Comparison of ENCODE assay signal across 8 mouse cellular contexts in genomic region chr15:27808596-27809276, GRCm38 (mm10).
DNase-seq lines count a peak whose midpoint lies in the region; ATAC-seq lines count a peak whose summit lies in the region.

No protein-coding gene starts in this region.

- H3K4me3 ChIP-seq in hindbrain, embryonic 12.5 days: no peak overlapping the region
- H3K4me3 ChIP-seq in limb, embryonic 11.5 days (ENCODE audit: low read depth, low read length): no peak overlapping the region
- no peak overlapping the region for H3K4me3 ChIP-seq in stomach, embryonic 15.5 days (replicated peaks)

- H3K9me3 ChIP-seq in hindbrain, embryonic 12.5 days (replicated peaks): no peaks in the 10 kb centered on the region
- no peaks in the 10 kb centered on the region for H3K9me3 ChIP-seq in limb, embryonic 11.5 days (ENCODE audit: control insufficient read depth, low read length)
- no peaks in the 10 kb centered on the region for H3K9me3 ChIP-seq in stomach, embryonic 15.5 days

- no peaks in the 10 kb centered on the region for H3K27me3 ChIP-seq in hindbrain, embryonic 12.5 days
- H3K27me3 ChIP-seq in limb, embryonic 11.5 days (ENCODE audit: control insufficient read depth, insufficient read depth, low read length): no peaks in the 10 kb centered on the region
- no peaks in the 10 kb centered on the region for H3K27me3 ChIP-seq in stomach, embryonic 15.5 days (replicated peaks)

- WGBS in hindbrain, embryonic 12.5 days: 53% methylated on average over 5 of the region's 5 CpGs
- 29% methylated on average over 5 of the region's 5 CpGs for WGBS in limb, embryonic 11.5 days
- WGBS in stomach, embryonic 15.5 days: 36% methylated on average over 5 of the region's 5 CpGs

- H3K4me2 ChIP-seq in hindbrain, embryonic 12.5 days (replicated peaks): no peak overlapping the region
- H3K4me2 ChIP-seq in limb, embryonic 11.5 days (ENCODE audit: low read depth, severe bottlenecking): no peak overlapping the region
- no peak overlapping the region for H3K4me2 ChIP-seq in stomach, embryonic 15.5 days

- no peak for DNase-seq in frontal cortex, postnatal 36 days (ENCODE audit: low spot score in 2 of 2)
- DNase-seq in urinary bladder, postnatal 14 days (ENCODE audit: low spot score): peak; percentile 53
- no peak for DNase-seq in urinary bladder, adult 18-20 months (ENCODE audit: low spot score in 2 of 2)
- DNase-seq in limb, embryonic 11.5 days (ENCODE audit: low spot score): peak; percentile 75
- DNase-seq in T-cell, adult 2 months (ENCODE audit: low spot score): no peak

- peaks cover 44% of the 10 kb centered on the region for H3K36me3 ChIP-seq in hindbrain, embryonic 12.5 days
- H3K36me3 ChIP-seq in limb, embryonic 11.5 days (ENCODE audit: control insufficient read depth, insufficient read depth, low read length): no peaks in the 10 kb centered on the region; the same call in 1 of the 2 replicates
- peaks cover 19% of the 10 kb centered on the region; the same call in 1 of the 2 replicates for H3K36me3 ChIP-seq in stomach, embryonic 15.5 days

- H3K9ac ChIP-seq in hindbrain, embryonic 12.5 days: no peak overlapping the region
- H3K9ac ChIP-seq in limb, embryonic 11.5 days (ENCODE audit: low read length): no peak overlapping the region
- H3K9ac ChIP-seq in stomach, embryonic 15.5 days: no peak overlapping the region

- H3K4me1 ChIP-seq in hindbrain, embryonic 12.5 days: peaks cover 25% of the 10 kb centered on the region
- H3K4me1 ChIP-seq in limb, embryonic 11.5 days (ENCODE audit: control insufficient read depth, insufficient read depth, low read length): peaks cover 53% of the 10 kb centered on the region
- H3K4me1 ChIP-seq in stomach, embryonic 15.5 days: peaks cover 36% of the 10 kb centered on the region

- ATAC-seq in frontal cortex, adult (ENCODE audit: low TSS enrichment): peak; percentile 50
- no peak for ATAC-seq in hindbrain, embryonic 12.5 days (ENCODE audit: low FRiP score)
- no peak for ATAC-seq in limb, embryonic 11.5 days (ENCODE audit: insufficient number of reproducible peaks, low FRiP score, low TSS enrichment, low read depth)
- ATAC-seq in stomach, embryonic 15.5 days (ENCODE audit: insufficient read depth, low FRiP score, low read depth): peak; percentile 63

- H3K27ac ChIP-seq in hindbrain, embryonic 12.5 days: peak overlapping the region; percentile 56
- H3K27ac ChIP-seq in limb, embryonic 11.5 days (replicated peaks; ENCODE audit: low read depth, low read length): peak overlapping the region; percentile 76
- peak overlapping the region; percentile 74 for H3K27ac ChIP-seq in stomach, embryonic 15.5 days

Comparison
In these comparisons a context has a peak if more than half of its experiments do, and no peak if none do; other contexts are left out.
1. DNase-seq: peak in urinary bladder, postnatal 14 days (single experiment) and limb, embryonic 11.5 days (single experiment); none in frontal cortex, postnatal 36 days (0 of 2), urinary bladder, adult 18-20 months (0 of 2) and T-cell, adult 2 months (single experiment).
2. ATAC-seq: peak in frontal cortex, adult (single experiment) and stomach, embryonic 15.5 days (single experiment); none in hindbrain, embryonic 12.5 days (single experiment) and limb, embryonic 11.5 days (single experiment).
3. Peak in every context shown above with its lines, with median percentiles within 50 percentile points of each other: H3K27ac ChIP-seq.